ENCODE assay signal across 8 mouse cellular contexts in genomic region chr11:79214015-79214418, GRCm38 (mm10). TPM values are rescaled to one million over a fixed set of nuclear protein-coding genes. Genes with fewer than 3 reads are reported as not detected.
DNase-seq lines count a peak whose midpoint lies in the region; ATAC-seq lines count a peak whose summit lies in the region.

No protein-coding gene starts in this region.

- H3K9ac ChIP-seq in hindbrain, embryonic 14.5 days, result no peak overlapping the region

- H3K4me2 ChIP-seq in hindbrain, embryonic 14.5 days (replicated peaks), result no peak overlapping the region

- H3K9me3 ChIP-seq in hindbrain, embryonic 14.5 days (ENCODE audit: control insufficient read depth, low read length), result no peaks in the 10 kb centered on the region

- peak; percentile 94 for DNase-seq in NIH3T3 (ENCODE audit: low read depth)
- peak; percentile 96 to 98 for DNase-seq in cerebellum, postnatal 10 days
- DNase-seq in frontal cortex, postnatal 25 days (ENCODE audit: low spot score in 2 of 2), result peak; percentile 83 to 96
- DNase-seq in hindbrain, embryonic 14.5 days (ENCODE audit: low spot score), result peak; percentile 87
- DNase-seq in layer of hippocampus, postnatal 36 days, result peak; percentile 89 to 92
- DNase-seq in lung, postnatal 25 days (ENCODE audit: low spot score), result peak; percentile 95
- DNase-seq in retina, adult 2 months (ENCODE audit: low read depth, low spot score), result peak; percentile 66
- DNase-seq in thymus, postnatal 36 days, result peak; percentile 86 to 88

- WGBS in hindbrain, embryonic 14.5 days, result 12% methylated on average over 14 of the region's 14 CpGs

- no peaks in the 10 kb centered on the region for H3K27me3 ChIP-seq in hindbrain, embryonic 14.5 days (ENCODE audit: control insufficient read depth, insufficient read depth, low read length)

- H3K4me3 ChIP-seq in hindbrain, embryonic 14.5 days (replicated peaks; ENCODE audit: low read length), result no peak overlapping the region

- no peaks in the 10 kb centered on the region for H3K36me3 ChIP-seq in hindbrain, embryonic 14.5 days (replicated peaks; ENCODE audit: control insufficient read depth, insufficient read depth)

- peak; percentile 64; the same call in 1 of the 2 replicates for ATAC-seq in hindbrain, embryonic 14.5 days (ENCODE audit: low FRiP score)

- H3K27ac ChIP-seq in hindbrain, embryonic 14.5 days, result no peak overlapping the region

- no peaks in the 10 kb centered on the region for H3K4me1 ChIP-seq in hindbrain, embryonic 14.5 days (replicated peaks; ENCODE audit: control insufficient read depth, insufficient read depth, low read length)

RNA-seq across cellular contexts. Expression of gene Wsb1, which starts 40.5 kb away (rescaled TPM):
- polyA plus RNA-seq in hindbrain, embryonic 14.5 days (2014; fragmentation: Nextera tagmentation; extraction: Ambion mirVana), result 583 and 597 TPM in 2 replicates
- total RNA-seq in layer of hippocampus, postnatal 36 days (2021), result 10 to 100 TPM; 77.1 to 81.3 TPM
